Mouse (Mus musculus) embryonic stem cell, embryonic (primary cell): ENCODE results near the gene Lbx2.

ENCODE experiments used
- CTCF ChIA-PET, 4 experiments: fragments of 300-600 bp in 2 of 4; fragments of 350-600 bp in 2 of 4; sonication (Branson Sonifier 250); formaldehyde crosslinking; loops; one replicate each; lab custom pipeline; 2022; ENCODE audit warnings: inconsistent platforms in 2 of 4; lab: Charles Lee
- POLR2A ChIA-PET, 4 experiments: fragments of 300-600 bp in 2 of 4; fragments of 350-600 bp in 2 of 4; sonication (Branson Sonifier 250); formaldehyde crosslinking; loops; one replicate each; lab custom pipeline; 2022; ENCODE audit warnings: antibody characterized with exemption in 4 of 4, inconsistent platforms in 1 of 4; lab: Charles Lee

Lbx2 gene

DNA sequence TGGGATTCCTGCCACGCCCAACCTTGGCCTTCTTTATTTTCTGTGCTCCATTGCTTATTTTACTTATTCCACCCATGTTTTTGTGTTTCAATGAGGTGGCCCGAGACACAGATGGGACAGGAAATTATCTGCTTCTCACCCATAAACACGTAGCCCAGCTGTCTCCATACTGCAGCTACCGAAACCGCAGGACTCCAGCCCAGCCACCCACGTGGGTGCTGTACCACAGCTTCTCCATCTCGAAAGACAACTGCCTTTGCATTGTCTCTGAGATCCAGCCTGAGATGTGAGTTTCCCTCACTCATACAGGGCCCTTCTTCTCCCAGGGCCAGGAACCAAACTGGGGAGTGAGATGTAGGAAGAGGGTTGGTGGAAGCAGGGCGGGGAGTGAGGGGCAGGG, 20.2 kb upstream of the Lbx2 start:
- CTCF ChIA-PET = interaction anchor here in 3 of 4 experiments (0.6 to 2.4 kb wide), 5 partner anchors 9 to 35 kb away, joined by 3 to 9 read pairs (median 4); partner anchors contain the start of genes Aup1 (in 1 of the 3), Ccdc142 (in 1 of the 3), Gm42688 (in 1 of the 3) and Htra2 (in 1 of the 3)

DNA sequence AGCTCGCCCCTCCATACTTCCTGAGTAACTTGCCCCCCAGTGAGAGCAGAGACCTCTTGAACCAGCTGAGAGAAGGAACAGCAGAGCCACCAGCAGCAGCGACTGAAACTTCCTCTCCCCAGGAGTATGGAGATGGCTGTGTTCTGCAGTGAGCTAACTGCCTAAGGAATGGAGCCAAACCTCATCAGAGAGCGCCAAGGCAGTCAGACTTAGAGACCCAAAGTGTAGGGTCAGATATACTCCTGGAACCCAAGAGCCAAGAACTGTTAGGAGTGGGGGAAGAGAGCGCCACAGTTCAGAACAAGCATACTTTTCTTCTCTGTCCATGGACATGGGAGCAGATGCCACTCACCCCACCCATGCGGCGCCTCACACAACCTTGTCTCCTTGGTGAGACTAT, 19.7 kb upstream of the Lbx2 start:
- ChIA-PET POLR2A (interaction anchor here in 3 of 4 experiments (0.6 to 4.4 kb wide), 11 partner anchors 8 to 51 kb away, joined by 3 to 18 read pairs (median 5); partner anchors contain the start of genes Aup1 (in 3 of the 3), Htra2 (in 3 of the 3), Dok1 (in 1 of the 3) and Dqx1 (in 1 of the 3)), CTCF (interaction anchor here in 3 of 4 experiments (0.5 to 1.8 kb wide), 5 partner anchors 12 to 93 kb away, joined by 3 to 8 read pairs (median 4); partner anchors contain the start of genes Ccdc142 (in 1 of the 3), Gm42688 (in 1 of the 3) and Pcgf1 (in 1 of the 3))

More for the DNA sequence above, 20.2 kb upstream of the Lbx2 start:
- POLR2A ChIA-PET = interaction anchor here in 3 of 4 experiments (0.8 to 4.4 kb wide), 10 partner anchors 8 to 69 kb away, joined by 3 to 18 read pairs (median 6); partner anchors contain the start of genes Aup1 (in 3 of the 3), Htra2 (in 3 of the 3), Dok1 (in 1 of the 3) and Dqx1 (in 1 of the 3)

DNA sequence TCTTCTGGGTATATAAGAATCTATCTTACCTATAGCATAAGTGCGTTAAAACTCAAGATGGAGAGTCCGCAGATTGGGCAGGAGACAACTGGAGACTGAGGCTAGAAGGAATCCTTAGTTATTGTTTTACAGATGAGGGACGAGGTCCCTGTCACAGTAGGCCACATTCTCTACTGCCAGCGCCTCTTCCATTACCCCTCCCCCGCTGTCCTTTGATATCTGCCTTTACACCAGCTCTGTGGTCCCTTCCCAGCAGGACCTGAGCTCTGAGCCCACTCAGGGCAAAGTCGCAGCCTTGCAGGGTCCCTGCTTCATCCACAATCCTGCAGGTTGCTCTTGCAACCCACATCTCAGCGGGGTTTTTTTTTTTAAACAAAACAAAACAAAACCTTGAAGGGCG, 17.9 kb upstream of the Lbx2 start:
- ChIA-PET CTCF (interaction anchor here in 1 of 4 experiments (0.7 kb wide), 1 partner anchor 69 kb away, joined by 3 read pairs; no protein-coding TSS in a partner anchor), POLR2A (interaction anchor here in 3 of 4 experiments (0.7 to 1.7 kb wide), 7 partner anchors 9 to 22 kb away, joined by 3 to 6 read pairs (median 4); partner anchors contain the start of genes Pcgf1 (in 2 of the 3), Aup1 (in 1 of the 3) and Dqx1 (in 1 of the 3))

DNA sequence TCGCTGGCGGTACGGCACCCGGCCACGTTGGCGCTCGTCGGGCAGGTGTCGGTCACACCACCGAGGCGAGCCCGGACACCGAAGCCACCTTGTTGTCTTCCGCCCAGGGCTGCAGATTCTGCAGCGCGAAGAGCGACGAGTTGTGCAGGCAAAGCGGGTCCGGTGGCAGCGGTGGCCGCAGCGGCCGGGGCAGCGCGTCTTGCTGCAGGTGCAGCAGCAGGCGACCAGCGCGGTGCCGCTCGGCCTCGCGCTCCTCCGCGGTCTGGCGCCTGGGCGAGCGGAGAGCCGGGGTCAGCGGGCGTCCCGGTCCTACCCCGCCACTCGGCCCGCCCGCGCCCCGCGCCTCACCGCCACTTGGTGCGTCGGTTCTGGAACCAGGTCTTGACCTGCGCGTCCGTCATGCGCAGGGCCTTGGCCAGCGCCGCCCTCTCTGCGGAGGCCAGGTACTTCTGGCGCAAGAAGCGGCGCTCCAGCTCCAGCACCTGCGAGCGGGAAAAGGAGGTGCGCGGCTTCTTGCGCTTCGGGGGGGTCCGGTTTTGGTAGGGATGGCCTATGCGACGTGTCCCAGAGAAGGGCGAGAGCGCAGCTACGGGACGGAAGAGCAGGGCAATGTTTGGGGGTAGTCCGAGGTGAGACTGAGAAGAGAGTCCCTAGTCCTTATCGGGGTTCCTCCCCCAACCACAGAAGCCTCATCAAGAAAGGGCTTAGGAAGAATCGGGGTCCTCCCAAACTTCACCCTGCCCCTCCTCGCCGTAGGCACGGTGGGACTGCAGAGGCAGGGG, 17.3 kb upstream of the Lbx2 start:
- POLR2A ChIA-PET = interaction anchor here in 3 of 4 experiments (0.9 to 2.5 kb wide), 11 partner anchors 9 to 249 kb away, joined by 3 to 14 read pairs (median 4); partner anchors contain the start of genes Pcgf1 (in 3 of the 3), Dqx1 (in 2 of the 3), Lbx2 (in 1 of the 3) and Wbp1 (in 1 of the 3)
- CTCF ChIA-PET = interaction anchor here in 1 of 4 experiments (1.6 kb wide), 1 partner anchor 72 kb away, joined by 3 read pairs; no protein-coding TSS in a partner anchor

DNA sequence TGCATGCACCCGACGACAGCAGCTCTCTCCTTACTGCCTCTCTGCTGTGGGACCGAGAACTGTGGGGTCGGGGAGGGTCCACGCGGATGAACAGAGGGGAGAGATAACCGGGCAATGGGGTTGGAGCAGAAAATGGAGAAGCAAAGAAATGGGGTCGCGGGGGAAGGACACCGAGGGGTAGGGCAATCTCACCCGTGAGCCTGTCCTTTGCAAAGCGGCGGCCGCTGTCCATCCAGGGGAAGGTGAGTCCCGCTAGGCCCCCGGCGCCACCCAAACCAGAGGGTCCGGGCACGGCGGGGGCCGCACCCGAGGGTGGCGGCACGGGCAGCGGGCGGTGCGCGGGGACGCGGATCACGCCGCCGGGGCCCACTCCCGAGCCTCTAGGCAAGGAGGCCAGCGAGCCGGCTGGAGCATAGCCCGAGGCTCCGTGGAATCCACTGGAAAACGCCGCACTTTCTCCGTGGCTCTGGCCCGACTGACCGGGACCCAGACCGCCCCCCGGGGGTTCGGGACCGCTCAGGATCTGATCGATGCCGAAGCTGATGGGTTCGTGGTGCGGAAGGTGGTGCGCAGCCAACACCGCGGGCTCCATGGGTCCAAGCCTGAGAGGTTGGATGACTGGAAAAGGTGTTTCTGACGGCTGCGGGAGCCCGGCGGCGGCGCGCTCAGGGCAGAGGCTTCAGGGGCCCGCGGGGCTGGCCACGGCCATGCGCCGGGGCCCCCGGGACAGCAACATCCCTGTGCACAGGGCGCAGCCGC, 16.5 kb upstream of the Lbx2 start:
- POLR2A ChIA-PET = interaction anchor here in 3 of 4 experiments (0.6 to 2.5 kb wide), 13 partner anchors 8 to 248 kb away, joined by 3 to 14 read pairs (median 4); partner anchors contain the start of genes Pcgf1 (in 3 of the 3), Dqx1 (in 2 of the 3), Lbx2 (in 1 of the 3) and Wbp1 (in 1 of the 3)
- CTCF ChIA-PET = interaction anchor here in 1 of 4 experiments (1.6 kb wide), 1 partner anchor 73 kb away, joined by 3 read pairs; no protein-coding TSS in a partner anchor

GRCm38 (mm10) chr6:83070247-83070310, 16.1 kb upstream of the Lbx2 start, which contains the start of gene Tlx2:
TSS of gene Tlx2 (minus strand) at chr6:83070293.
- POLR2A ChIA-PET = interaction anchor here in 3 of 4 experiments (0.6 to 2.5 kb wide), 5 partner anchors 12 to 223 kb away, joined by 3 to 14 read pairs (median 3); partner anchors contain the start of genes Dqx1 (in 1 of the 3) and Wbp1 (in 1 of the 3)
- CTCF ChIA-PET = interaction anchor here in 1 of 4 experiments (1.6 kb wide), 1 partner anchor 74 kb away, joined by 3 read pairs; no protein-coding TSS in a partner anchor

GRCm38 (mm10) chr6:83070311-83071219, 15.6 kb upstream of the Lbx2 start:
- POLR2A ChIA-PET = interaction anchor here in 3 of 4 experiments (0.6 to 2.5 kb wide), 9 partner anchors 10 to 224 kb away, joined by 3 to 14 read pairs (median 3); partner anchors contain the start of genes Dqx1 (in 2 of the 3), Aup1 (in 1 of the 3) and Wbp1 (in 1 of the 3)

GRCm38 (mm10) chr6:83071220-83071619, 14.9 kb upstream of the Lbx2 start:
- ChIA-PET CTCF (interaction anchor here in 3 of 4 experiments (0.5 to 1.0 kb wide), 3 partner anchors 16 to 91 kb away, joined by 3 to 13 read pairs (median 4); no protein-coding TSS in a partner anchor), POLR2A (interaction anchor here in 2 of 4 experiments (0.9 to 2.5 kb wide), 7 partner anchors 11 to 70 kb away, joined by 3 to 14 read pairs (median 4); partner anchors contain the start of genes Dqx1 (in 2 of the 2), Aup1 (in 1 of the 2) and Wbp1 (in 1 of the 2))

More at GRCm38 (mm10) chr6:83070311-83071219, 15.6 kb upstream of the Lbx2 start:
- CTCF ChIA-PET = interaction anchor here in 3 of 4 experiments (0.5 to 1.6 kb wide), 4 partner anchors 17 to 92 kb away, joined by 3 to 13 read pairs (median 4); no protein-coding TSS in a partner anchor

DNA sequence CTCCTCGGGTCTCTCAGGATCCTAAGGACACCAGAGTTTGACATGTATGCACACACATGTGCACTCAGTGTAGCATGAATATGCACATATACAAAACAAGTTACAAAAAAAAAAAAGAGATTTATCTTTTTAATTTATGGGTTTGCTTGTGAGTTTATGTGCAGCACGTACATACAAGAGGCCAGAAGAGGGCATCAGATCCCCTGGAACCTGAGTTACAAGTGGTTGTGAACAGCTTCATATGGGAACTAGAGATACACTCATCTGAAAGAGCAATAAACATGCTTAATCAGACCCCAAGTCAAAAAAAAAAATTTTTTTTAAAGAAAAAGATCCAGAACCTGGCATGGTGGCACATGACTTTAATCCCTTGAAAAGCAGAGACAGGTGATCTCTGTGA, 11.2 kb upstream of the Lbx2 start:
- ChIA-PET POLR2A (interaction anchor here (0.6 to 3.4 kb wide), 11 partner anchors 10 to 328 kb away, joined by 3 to 17 read pairs (median 3); partner anchors contain the start of genes Dqx1 (in 3 of the 4), Aup1 (in 1 of the 4), Htra2 (in 1 of the 4) and Lbx2 (in 1 of the 4)), CTCF (interaction anchor here (0.6 to 2.0 kb wide), 13 partner anchors 9 to 1269 kb away, joined by 3 to 13 read pairs (median 5); partner anchors contain the start of genes Ccdc142 (in 1 of the 4), Dqx1 (in 1 of the 4), Gm42688 (in 1 of the 4) and Loxl3 (in 1 of the 4))

- CTCF ChIA-PET = interaction anchor here in 3 of 4 experiments (0.5 to 2.2 kb wide), 19 partner anchors 10 to 717 kb away, joined by 3 to 9 read pairs (median 4); partner anchors contain the start of genes Aup1 (in 1 of the 3), Ccdc142 (in 1 of the 3), Dqx1 (in 1 of the 3) and Gm42688 (in 1 of the 3)
- POLR2A ChIA-PET = interaction anchor here in 3 of 4 experiments (0.6 to 2.7 kb wide), 54 partner anchors 9 to 373 kb away, joined by 3 to 18 read pairs (median 4); partner anchors contain the start of genes Dqx1 (in 3 of the 3), Wbp1 (in 3 of the 3), Aup1 (in 2 of the 3) and Ccdc142 (in 2 of the 3)
Measured at GRCm38 (mm10) chr6:83077630-83078323, 8.4 kb upstream of the Lbx2 start, which contains the start of gene Pcgf1. TSS of gene Pcgf1 (plus strand) at chr6:83077869.

- ChIA-PET CTCF (interaction anchor here in 3 of 4 experiments (0.6 to 2.2 kb wide), 18 partner anchors 9 to 698 kb away, joined by 3 to 9 read pairs (median 4); partner anchors contain the start of genes Aup1 (in 1 of the 3), Ccdc142 (in 1 of the 3), Dqx1 (in 1 of the 3) and Gm42688 (in 1 of the 3)), POLR2A (interaction anchor here in 3 of 4 experiments (0.6 to 2.7 kb wide), 54 partner anchors 8 to 373 kb away, joined by 3 to 18 read pairs (median 4); partner anchors contain the start of genes Dqx1 (in 3 of the 3), Wbp1 (in 3 of the 3), Aup1 (in 2 of the 3) and Ccdc142 (in 2 of the 3))
Measured at GRCm38 (mm10) chr6:83078324-83078858, 7.8 kb upstream of the Lbx2 start.

- ChIA-PET CTCF (interaction anchor here in 1 of 4 experiments (1.0 kb wide), 1 partner anchor 20 kb away, joined by 3 read pairs; no protein-coding TSS in a partner anchor), POLR2A (interaction anchor here in 1 of 4 experiments (1.5 kb wide), 1 partner anchor 44 kb away, joined by 3 read pairs; no protein-coding TSS in a partner anchor)
Measured at GRCm38 (mm10) chr6:83080210-83080609, 6.0 kb upstream of the Lbx2 start.

GRCm38 (mm10) chr6:83083497-83083896, 2.7 kb upstream of the Lbx2 start:
- POLR2A ChIA-PET = interaction anchor here in 3 of 4 experiments (0.6 to 1.9 kb wide), 13 partner anchors 9 to 73 kb away, joined by 3 to 6 read pairs (median 4); partner anchors contain the start of genes Ccdc142 (in 1 of the 3), Dqx1 (in 1 of the 3), Gm42688 (in 1 of the 3) and Mrpl53 (in 1 of the 3)

GRCm38 (mm10) chr6:83084477-83084876, 1.7 kb upstream of the Lbx2 start:
- ChIA-PET CTCF (no interaction called here), POLR2A (interaction anchor here in 1 of 4 experiments (1.0 kb wide), 1 partner anchor 19 kb away, joined by 3 read pairs; no protein-coding TSS in a partner anchor)

More at GRCm38 (mm10) chr6:83083497-83083896, 2.7 kb upstream of the Lbx2 start:
- CTCF ChIA-PET = interaction anchor here in 1 of 4 experiments (1.1 to 1.4 kb wide), 3 partner anchors 17 to 87 kb away, joined by 3 to 4 read pairs (median 3); partner anchors contain the start of genes Ccdc142 and Gm42688
